Mouse (Mus musculus) left cerebral cortex, adult 2 months (tissue): ENCODE measurements around the gene Tbc1d25. TPM values are rescaled to one million over a fixed set of nuclear protein-coding genes. Genes with fewer than 3 reads are reported as not detected.
A peak's percentile ranks its signal among the peaks of the same experiment; 100 is the strongest.

Experiments used
- DNase-seq, 2 experiments: peaks; one replicate each; pipeline ENCODE4 v3.0.0; 2021 to 2022; ENCODE audit warnings: low spot score in 2 of 2, mixed read lengths in 1 of 2; ENCODE audit errors: extremely low spot score in 1 of 2
- H3K27ac ChIP-seq: fragments of 200-600 bp; 2 replicates; pipeline ENCODE4 v1.8.1; 2022
- H3K4me3 ChIP-seq: fragments of 200-600 bp; 2 replicates; pipeline ENCODE4 v1.8.1; 2022
- CTCF ChIP-seq: fragments of 200-600 bp; IDR thresholded peaks from 2 replicates; pipeline ENCODE4 v1.8.1; 2022; ENCODE audit warnings: antibody characterized with exemption, mild to moderate bottlenecking, moderate library complexity
- intact Hi-C: fragments of 180-260 bp; cut with DNase I; formaldehyde crosslinking; loops from one replicate; pipeline ENCODE4 v1.15.1; 2025
- total RNA-seq, 2 experiments: library from RNA; stranded (reverse); gene quantifications; 2 replicates each; pipeline ENCODE4 v1.2.3; 2021

Tbc1d25 gene
- total RNA-seq, 2 experiments from 2014 or later = 14.5 to 16.6 TPM

DNA sequence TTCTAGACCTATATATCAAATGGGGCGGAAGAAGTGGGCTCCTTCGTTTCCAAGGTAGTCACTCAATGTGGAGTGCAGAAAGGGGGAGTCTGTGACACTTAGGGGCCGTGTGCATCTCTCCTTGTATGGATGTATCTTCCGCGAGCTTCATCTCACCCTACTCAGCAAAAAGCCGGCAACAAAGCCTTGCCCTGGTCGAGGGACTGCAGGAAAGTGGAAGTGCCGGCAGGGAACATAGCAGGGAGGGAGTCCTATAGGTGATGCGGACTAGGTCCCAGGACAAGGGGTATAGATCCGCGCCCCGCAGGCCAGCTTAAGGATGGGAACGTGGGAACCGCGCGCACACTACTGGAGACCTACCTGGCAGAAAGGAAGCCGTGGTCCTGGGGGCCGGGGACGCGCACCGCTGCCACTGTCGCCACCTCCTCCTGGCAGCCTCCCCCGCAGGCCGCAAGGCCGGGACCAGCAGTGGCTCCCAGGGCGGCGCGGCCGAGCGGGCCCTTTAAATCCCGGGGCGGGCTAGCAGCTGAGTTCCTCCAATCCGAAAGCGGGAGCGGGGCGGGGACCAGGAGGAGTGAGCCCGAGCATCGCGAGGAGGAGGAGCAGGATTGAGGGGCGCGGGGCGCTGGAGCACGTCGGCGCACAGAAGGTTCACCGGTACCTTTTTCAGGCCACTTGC, 30.2 kb upstream of the Tbc1d25 start, which contains the start of gene Porcn:
Gene Porcn, minus strand, starts transcription at position 511 of the 679 bp plus-strand sequence.
- intact Hi-C loops = no loop called here
- no peak for TF ChIP-seq CTCF
- peak within 1 kb of the TSS; percentile 56 for H3K4me3 ChIP-seq

GRCm38 (mm10) chrX:8205551-8205950, 29.6 kb upstream of the Tbc1d25 start:
- peak overlapping the region; percentile 92 for H3K27ac ChIP-seq
- intact Hi-C loops = no loop called here
- TF ChIP-seq CTCF = no peak
- peak in 1 of 2 experiments; percentile 23 for DNase-seq
- H3K4me3 ChIP-seq = peak overlapping the region; percentile 56

More for the DNA sequence above, 30.2 kb upstream of the Tbc1d25 start, which contains the start of gene Porcn:
- peak; percentile 78 to 82 for DNase-seq
- H3K27ac ChIP-seq = peak within 1 kb of the TSS; percentile 92

- Histone ChIP-seq H3K27ac (peak overlapping the region; percentile 92), H3K4me3 (peak overlapping the region; percentile 56; the same call in 1 of the 2 replicates)
- DNase-seq = no peak
- intact Hi-C loops = no loop called here
- TF ChIP-seq CTCF = no peak
Observed at GRCm38 (mm10) chrX:8205088-8205487, 29.1 kb upstream of the Tbc1d25 start.

DNA sequence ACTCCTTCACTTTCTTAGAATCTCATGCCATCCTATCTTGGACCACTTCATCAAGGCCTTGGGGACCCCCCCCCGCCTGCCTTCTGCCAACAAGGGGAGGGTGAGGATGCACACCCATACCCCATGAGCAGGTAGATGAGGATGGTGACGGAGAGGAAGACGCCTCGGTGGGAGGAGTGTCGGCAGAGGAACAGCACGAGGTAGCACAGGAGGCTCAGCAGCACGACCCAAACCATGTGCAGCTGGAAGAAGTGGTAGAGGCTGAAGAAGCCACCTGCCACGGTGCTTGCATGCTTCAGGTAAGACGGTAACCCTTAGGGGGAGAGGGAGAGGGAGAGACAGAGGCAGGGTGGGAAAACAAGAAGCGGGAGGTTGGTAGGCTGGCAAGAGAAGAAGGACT, 28.1 kb upstream of the Tbc1d25 start:
- H3K4me3 ChIP-seq = no peak overlapping the region
- TF ChIP-seq CTCF = no peak
- intact Hi-C loops = loop anchor here (5.0 kb wide), 1 partner anchor 48 kb away; the partner anchor contains the start of gene Ftsj1
- no peak overlapping the region for H3K27ac ChIP-seq
- DNase-seq = no peak

- DNase-seq = no peak
- Histone ChIP-seq H3K4me3 (no peak overlapping the region), H3K27ac (no peak overlapping the region)
- TF ChIP-seq CTCF = no peak
- intact Hi-C loops = loop anchor here (5.0 kb wide), 1 partner anchor 49 kb away; the partner anchor contains the start of gene Ftsj1
Observed at GRCm38 (mm10) chrX:8203105-8203504, 27.1 kb upstream of the Tbc1d25 start.

DNA sequence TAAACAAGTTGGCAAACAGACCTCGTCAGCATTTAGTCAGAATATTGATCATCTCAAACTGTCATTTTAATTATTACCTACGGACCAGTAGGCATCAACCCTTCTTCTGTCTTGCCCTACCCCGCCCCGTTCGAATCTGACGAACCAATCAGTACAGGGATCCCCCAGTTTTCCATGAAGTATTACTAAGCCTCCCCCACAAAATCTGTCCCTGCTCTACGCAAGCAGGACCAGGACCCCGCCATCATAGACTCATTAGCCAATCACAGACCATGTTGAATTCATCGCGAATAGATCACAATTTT, 17.4 kb upstream of the Tbc1d25 start, which contains the start of gene Ebp:
Gene Ebp, minus strand, starts transcription at position 94 of the 305 bp plus-strand sequence.
- intact Hi-C loops = loop anchor here (2.0 kb wide), 1 partner anchor 25 kb away; no protein-coding TSS in a partner anchor
- no peak for TF ChIP-seq CTCF
- Histone ChIP-seq H3K4me3 (peak within 1 kb of the TSS; percentile 61), H3K27ac (peak within 1 kb of the TSS; percentile 85)
- DNase-seq = peak; percentile 33 to 36

- Histone ChIP-seq H3K4me3 (peak overlapping the region; percentile 61), H3K27ac (peak overlapping the region; percentile 85)
- DNase-seq = peak; percentile 70 to 78
- TF ChIP-seq CTCF = no peak
- intact Hi-C loops = loop anchor here (2.0 kb wide), 1 partner anchor 26 kb away; no protein-coding TSS in a partner anchor
Observed at GRCm38 (mm10) chrX:8192640-8193418, 16.8 kb upstream of the Tbc1d25 start.

DNA sequence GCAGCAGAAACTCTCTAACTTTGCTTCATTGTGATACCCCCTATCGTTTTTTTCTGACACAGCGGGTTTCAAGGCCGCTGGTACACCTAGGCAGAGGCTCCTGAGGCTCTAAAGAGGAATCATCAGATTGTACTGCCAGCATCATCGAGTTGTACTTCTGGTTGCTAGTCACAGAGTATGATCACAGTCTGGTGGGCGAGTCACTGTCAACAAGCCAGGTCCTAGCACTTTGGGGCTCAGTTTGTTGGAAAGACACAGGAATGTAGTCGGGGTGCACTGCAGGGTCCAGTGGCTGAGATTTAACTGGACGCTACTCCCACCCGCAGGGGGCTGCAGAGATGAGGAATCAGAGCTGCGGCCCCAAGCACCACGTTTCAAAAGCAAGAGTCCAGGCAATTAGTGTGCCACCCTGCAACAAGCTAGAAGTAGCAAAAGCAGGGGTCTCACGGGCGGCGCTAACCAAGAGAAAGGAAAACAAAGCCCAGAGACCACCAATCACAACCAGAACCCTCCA, 16.2 kb upstream of the Tbc1d25 start:
- H3K4me3 ChIP-seq = peak overlapping the region; percentile 61
- TF ChIP-seq CTCF = no peak
- no peak for DNase-seq
- intact Hi-C loops = loop anchor here (2.0 kb wide), 1 partner anchor 27 kb away; no protein-coding TSS in a partner anchor
- H3K27ac ChIP-seq = peak overlapping the region; percentile 85

- Histone ChIP-seq H3K27ac (no peak overlapping the region), H3K4me3 (no peak overlapping the region)
- intact Hi-C loops = no loop called here
- DNase-seq = no peak
- TF ChIP-seq CTCF = no peak
Observed at GRCm38 (mm10) chrX:8182871-8183540, 7.0 kb upstream of the Tbc1d25 start.

GRCm38 (mm10) chrX:8179646-8180045, 3.7 kb upstream of the Tbc1d25 start:
- no peak for DNase-seq
- Histone ChIP-seq H3K4me3 (no peak overlapping the region), H3K27ac (no peak overlapping the region)
- intact Hi-C loops = loop anchor here (5.0 kb wide), 1 partner anchor 73 kb away; the partner anchor contains the start of gene Ftsj1
- no peak for TF ChIP-seq CTCF

GRCm38 (mm10) chrX:8178871-8179270, 2.9 kb upstream of the Tbc1d25 start:
- DNase-seq = no peak
- intact Hi-C loops = loop anchor here (5.0 kb wide), 1 partner anchor 73 kb away; the partner anchor contains the start of gene Ftsj1
- H3K27ac ChIP-seq = no peak overlapping the region
- no peak for TF ChIP-seq CTCF
- no peak overlapping the region for H3K4me3 ChIP-seq
